Mouse (Mus musculus): Measurements from ENCODE around the gene Spry2.

Spry2 gene

DNA sequence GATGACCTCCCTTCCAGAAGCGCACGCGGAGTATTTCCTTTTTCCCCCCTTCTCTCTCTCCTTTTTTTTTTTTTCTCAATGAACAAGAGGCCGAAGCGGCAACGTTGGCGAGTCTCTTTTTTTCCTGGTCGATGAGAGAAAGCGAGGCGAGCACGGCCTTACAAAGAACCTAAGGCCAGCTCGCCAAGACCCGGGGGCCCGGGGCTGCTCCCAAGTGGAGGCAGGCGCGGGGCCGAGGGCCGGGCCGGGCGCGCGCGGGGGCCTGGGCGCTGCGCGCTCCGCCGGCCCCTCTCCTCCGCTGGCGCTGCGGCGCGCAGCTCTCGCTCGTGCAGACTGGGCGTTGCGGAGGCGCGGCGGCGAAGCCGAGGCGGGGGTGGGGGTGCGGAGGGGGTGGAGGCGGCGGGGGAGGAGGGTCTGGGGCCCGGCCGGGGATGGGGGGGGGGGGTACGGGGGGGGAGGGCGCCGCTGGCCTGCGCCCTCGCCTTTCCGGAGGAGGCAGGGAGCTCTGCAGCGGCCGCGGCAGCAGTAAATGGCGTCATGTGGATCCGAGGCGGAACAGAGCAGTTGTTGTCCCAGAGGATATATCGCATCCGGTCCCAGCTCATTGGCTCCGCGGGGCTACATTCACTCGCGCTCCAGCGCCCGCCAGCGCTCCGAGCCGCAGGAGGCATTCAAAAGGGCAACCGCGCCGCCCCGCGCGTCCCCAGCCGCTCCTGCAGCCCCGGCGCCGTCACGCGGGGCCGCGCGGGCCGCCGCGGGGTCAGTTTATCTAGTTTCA, at the start of gene Spry2:
Gene Spry2, minus strand, starts transcription at position 29 of the 778 bp plus-strand sequence.
- peak; percentile 93 for DNase-seq (ENCODE audit: low spot score)

DNA sequence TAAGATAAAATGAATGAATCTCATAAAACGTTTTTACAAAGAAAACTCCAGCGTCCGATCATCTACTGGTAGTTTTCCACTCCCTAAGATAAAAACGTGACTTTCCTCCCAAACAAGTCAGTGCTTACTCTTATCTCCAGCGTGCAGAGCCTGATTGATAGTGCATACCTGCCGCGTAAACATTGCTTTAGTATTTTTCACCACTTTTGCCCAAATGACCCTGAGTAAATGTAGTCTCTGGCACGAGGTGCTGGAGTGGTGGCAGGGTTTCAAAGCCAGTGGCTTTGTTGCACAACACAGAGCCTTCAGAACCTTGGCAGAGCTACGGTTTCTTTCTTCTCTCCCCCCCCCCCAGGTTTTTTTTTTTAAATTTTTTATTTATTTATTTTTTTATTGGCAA, 44.7 kb upstream of the Spry2 start:
- DNase-seq (ENCODE audit: low spot score): peak; percentile 66

DNA sequence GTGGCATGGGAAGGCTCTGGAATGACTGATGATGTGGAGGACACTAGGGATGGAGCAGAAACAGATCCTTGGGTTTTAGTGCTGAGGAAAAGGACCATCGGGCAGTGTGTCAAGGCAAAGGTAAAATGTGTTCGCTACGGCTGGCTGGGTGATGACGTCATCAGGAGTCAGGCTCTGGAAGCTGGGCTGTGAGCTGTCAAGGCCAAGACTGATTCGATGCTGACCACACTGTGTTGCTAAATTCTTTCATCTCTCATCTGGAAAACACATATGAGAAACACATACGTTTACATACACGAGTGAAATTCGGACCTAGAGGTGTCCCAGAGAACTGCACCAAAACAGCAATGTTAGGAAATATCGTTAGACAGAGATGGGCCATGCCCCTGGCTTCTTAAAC, 30.1 kb upstream of the Spry2 start:
- no peak for DNase-seq (ENCODE audit: low spot score)

DNA sequence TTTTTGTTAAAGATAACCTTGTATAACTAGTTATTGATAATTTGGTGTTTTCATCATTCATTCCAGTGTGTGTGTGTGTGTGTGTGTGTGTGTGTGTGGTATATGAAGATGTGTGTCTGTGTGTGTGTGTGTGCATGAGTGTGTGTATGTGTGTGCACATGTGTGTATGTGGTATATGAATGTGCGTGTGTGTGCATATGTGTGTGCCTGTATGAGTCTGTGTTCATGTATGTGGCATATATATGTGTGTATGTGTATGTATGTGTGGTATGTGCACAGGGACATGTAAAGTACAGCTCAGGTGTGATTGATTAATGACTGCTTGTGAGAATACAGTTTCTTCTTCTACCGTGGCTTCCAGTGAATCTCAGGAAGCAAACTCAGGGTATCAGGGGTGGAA, 28.7 kb upstream of the Spry2 start:
- no peak for DNase-seq (ENCODE audit: low spot score)

DNA sequence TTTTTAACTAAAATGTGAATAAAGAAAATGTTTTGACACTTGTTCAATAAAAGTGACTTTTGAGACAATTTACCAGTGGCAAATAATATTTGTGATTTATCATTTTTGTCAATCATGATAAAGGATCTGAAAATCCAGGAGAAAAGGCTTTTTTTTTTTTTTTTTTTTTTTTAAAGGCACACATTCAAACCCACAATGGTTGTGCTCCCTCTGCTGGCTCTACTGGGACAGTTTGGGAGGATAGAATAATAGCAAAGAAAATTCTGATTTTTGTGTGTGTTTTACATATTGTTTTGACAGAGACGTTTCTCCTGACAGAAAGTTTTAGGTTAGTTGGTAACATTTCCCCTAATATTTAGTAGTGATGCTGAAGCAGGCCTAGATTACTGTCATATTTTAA, 28.1 kb upstream of the Spry2 start:
- peak; percentile 76 for DNase-seq (ENCODE audit: low spot score)

DNA sequence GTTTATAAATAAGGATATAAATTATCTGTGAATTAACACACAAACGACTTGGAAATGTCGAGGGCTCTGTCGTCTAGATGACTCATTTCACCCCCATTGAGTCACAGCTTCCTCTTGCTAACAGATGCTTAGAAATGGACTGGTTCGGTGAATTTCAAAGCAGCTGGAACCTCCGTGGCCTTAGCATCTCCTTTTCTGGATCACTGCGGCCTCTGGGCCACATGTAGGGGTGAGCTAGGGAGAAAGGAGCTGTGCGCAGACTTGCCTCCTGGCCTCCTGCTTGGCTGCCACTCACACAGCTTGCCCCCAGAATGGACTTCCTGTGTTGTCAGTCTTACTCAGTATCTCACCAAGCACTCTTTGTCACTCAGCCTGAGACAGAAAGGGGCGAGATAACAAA, 26.3 kb upstream of the Spry2 start:
- DNase-seq (ENCODE audit: low spot score): no peak

DNA sequence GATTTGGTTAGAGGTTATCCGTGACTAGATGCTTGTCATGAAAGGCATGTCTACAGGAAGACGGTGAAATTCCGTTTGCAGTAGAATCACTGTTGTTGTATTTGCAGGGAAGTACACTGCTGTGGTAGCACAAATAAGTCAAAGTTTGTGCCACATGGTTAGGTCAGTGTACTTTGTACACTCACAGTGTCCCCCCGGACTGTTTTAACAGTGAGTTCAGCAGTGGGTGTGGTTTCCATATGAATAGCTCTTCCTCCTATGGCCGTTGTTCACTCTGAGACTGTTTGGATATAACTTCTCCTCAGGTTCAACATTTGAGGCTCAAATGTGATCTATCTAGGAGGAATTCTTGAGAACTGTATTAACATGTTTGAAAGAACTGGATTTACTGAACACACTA, 25.8 kb upstream of the Spry2 start:
- DNase-seq (ENCODE audit: low spot score): no peak

DNA sequence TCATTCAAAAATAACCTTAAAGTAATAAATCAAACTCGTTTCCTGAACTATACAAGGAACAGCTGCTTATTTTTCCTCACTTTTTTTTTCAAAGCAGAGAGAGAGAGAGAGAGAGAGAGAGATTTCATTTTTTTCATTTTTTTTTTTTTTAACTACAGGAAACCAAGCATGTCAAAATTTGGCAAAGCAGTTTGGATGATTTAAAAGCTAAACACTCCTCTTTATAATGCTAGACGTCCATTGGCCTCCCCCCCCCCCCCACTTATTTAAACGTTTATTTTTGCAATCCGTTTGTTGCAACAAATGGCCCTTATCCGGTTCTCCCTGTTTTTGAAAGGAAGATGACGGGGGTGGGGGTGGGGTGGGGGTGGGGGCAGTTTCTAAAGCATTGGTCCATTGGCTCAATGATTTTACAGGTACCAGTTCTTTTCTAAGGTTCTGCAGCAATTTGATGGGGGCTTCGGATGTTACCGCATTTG, 24.6 kb upstream of the Spry2 start:
- DNase-seq (ENCODE audit: low spot score): no peak

DNA sequence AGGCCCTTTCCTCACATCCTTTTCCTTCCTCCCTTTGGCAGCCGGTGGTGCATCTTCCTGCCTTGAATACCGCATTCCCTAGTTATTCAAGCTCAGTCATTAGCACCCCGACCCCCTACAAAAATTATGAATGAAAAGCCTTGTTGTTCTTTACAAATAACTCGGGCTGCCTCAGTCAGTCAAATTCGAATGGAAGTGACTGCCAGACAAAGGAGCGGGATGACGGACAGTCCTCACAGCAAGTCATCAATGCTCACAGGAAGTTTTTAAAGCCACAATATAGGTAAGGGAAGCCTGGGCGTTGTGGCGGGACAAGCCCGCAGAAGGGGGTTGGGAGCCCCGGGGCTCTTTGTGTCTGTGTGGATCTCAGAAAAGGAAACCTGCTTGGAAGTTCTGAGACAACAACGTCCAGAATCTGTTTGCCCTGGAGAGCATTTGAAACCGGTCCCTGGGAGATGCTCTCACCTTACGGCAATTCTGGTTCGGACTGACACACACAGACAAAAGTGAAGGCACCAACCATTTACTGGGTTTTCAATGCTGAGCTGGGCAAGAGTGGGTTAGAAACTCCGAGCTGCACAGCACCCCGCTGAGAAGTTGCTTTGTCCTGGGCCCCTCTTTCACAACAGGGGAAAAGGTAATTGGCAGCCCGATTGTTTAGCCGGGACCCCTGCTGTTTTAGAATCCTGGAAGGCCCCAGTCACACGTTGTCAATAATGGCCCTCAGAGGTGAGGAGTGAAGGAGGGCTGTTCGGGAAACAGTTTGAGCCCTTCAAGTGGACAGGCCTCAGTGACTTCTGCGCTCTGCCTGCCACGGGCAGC, 24.0 kb upstream of the Spry2 start:
- no peak for DNase-seq (ENCODE audit: low spot score)

DNA sequence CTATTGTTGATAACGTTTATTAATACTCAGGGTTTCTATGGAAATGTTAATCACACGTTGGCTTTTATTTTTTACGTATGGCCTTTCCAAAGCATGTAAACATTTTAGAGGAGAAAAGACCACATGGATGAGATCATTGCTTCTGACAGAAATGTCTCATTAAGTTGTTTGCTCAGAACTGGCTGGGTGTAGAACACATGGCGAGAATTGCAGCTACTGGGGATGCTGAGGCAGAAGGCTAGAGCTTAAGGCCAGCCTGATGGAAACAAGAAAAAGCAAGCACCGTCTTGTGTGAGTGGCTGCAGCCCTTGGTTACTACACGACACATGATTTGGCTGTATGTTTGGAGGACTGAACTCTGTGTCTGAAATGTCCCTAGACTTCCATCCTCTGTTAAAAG, 10.6 kb upstream of the Spry2 start:
- no peak for DNase-seq (ENCODE audit: low spot score)

DNA sequence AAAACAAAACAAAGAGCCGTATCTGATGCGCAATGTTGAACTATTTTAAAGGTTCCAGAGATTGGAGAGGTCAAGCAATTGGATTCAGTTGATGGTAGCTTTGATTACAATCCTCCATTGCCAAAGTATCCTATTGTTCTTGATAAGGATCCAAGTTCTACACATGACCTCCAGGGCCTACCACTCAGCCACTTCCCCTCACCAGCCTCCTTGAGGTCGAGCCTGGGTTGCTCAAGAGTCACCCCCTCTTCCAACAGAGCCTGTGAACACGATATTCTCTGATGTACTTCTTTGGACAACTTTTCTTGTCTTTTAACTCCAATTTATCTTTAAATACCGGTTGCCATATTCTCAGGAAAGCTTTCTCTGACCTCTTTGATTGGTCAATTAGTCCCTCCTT, 9.3 kb upstream of the Spry2 start:
- no peak for DNase-seq (ENCODE audit: low spot score)

DNA sequence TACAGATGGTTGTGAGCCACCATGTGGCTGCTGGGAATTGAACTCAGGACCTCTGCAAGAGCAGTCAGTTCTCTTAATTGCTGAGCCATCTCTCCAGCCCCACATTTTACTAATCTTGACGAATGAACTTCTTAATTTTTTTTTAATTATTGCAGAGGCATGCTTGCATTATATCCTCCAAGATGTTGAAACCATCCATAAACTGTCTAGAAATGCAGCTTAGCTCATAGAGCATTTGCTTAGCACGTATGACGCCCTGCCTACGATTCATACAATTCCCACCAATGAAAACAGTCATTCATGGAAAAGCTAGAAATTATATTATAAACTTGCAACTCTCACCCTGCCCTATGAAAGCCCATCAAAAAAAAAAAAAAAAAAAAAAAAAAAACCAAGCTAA, 8.9 kb upstream of the Spry2 start:
- no peak for DNase-seq (ENCODE audit: low spot score)

DNA sequence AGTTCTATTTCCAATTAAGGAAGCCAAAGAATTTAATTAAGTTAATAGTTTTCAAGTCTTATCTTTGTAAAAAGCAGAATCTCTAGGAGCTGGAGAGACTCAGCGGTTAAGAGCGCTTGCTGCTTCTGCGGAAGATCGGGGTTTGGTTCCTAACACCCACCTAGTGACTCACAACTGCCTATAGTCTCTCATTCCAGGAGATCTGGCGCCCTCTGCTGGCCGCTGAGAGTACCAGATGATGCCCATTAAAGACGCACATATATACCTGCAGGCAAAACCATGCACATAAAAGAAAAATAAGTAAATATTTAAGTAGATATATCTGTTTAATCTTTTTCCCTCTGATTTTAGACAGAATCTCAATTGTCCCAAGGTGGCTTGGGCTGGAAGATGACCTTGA, 6.2 kb upstream of the Spry2 start:
- DNase-seq (ENCODE audit: low spot score): peak; percentile 40

DNA sequence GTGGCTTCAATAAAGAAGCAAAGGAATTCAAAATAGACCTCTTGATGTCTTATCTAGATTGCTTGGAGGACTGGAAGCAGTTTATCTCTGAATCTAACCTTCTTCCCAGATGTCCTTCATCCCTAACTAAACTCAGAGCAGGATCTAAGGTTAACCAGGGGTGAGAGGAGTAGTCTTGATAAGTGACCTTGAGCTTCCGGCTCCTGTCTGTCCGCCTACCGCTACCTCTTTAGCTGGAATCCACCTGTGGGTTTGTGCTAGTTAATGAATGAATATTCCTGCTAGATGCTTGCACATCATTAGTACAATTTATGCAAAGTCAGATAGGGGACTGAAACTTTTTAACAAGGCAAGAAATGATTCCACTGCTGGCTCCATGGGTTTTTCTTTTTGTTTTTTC, 4.2 kb upstream of the Spry2 start:
- no peak for DNase-seq (ENCODE audit: low spot score)

DNA sequence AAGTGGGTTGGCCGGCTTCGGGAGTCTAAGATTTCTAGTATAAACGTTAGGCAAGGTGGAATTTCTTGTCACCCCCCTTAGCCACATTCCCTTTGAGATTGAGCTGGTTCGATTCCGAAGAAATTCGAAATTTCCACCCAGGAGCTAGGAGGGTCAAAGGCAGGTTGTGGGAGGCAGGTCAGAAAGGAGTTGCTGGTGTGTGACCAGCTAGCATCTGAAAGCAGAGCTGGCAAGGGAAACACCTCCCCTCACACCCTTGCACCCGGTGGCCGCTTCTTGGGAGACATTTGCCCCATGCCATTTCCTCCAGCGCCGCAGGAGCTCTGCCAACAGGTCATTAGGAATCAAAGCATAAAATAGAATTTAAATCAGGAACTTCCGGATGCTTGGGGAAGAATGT, 2.5 kb upstream of the Spry2 start:
- no peak for DNase-seq (ENCODE audit: low spot score)

DNA sequence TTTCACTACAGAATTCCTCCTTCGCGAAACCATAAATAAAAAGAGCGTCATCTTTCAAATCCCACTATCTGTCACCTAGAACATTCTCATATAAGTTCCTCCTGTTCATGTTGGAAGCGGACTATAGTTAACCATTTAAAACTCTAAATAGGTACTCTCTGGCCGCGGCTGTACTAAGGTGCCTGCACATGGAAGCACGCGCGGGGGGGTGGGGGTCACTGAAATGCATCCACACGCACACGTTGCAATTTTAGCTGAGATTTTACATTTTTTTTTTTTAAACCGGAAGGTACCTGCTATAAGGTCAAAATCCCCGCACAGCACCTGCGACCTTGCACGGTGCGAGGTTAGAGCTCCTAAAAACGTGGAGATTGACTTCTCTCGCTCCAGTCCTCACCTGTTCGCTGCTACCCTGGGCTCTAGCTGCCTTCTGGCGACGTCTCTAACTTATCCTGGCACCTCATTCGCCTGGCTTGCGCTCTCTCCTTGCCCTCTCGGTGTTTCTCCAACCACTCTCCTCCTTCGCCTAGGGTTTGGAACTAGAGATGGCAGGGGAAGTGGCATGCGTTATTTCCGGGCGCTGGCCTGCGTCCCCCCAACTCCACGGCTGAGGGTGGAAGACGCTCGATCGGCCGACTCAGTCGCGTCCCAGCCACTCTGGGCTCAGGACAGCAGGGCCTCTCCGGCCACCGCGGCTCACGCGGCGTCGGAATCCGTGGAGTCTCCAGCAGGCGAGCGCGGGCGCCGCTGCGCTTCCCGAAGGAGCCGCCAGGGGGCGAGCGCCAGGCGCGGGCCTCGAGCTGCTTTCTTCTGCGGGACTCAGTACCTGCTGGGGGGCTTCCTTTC, 1.9 kb upstream of the Spry2 start:
- peak; percentile 81 for DNase-seq (ENCODE audit: low spot score)

DNA sequence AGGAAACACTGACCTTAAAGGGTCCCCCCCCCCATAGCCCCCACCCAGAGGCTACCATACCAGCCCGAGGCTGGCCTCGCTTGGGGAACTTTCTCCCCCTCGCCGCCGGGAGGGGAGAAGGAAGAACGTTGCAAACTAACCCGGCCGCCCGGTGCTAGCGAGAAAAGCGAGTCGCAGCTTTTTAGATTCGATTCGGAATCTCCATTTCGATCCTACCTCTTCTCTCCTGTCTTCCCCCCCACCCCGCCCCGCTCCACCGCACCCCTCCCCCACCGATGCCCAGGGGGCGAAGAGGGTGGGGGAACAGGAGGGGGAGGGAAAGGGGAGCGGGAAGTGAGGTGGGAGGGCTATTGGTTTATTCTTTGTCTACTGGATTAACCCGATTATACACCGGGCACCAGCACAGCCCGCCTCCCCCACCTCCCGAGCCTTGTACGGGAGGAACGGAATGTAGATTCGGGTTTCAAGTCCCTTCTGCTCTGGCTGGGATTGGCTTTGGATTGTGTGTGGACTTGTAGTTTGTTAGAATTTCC, 1.0 kb upstream of the Spry2 start:
- DNase-seq (ENCODE audit: low spot score): peak; percentile 70

DNA sequence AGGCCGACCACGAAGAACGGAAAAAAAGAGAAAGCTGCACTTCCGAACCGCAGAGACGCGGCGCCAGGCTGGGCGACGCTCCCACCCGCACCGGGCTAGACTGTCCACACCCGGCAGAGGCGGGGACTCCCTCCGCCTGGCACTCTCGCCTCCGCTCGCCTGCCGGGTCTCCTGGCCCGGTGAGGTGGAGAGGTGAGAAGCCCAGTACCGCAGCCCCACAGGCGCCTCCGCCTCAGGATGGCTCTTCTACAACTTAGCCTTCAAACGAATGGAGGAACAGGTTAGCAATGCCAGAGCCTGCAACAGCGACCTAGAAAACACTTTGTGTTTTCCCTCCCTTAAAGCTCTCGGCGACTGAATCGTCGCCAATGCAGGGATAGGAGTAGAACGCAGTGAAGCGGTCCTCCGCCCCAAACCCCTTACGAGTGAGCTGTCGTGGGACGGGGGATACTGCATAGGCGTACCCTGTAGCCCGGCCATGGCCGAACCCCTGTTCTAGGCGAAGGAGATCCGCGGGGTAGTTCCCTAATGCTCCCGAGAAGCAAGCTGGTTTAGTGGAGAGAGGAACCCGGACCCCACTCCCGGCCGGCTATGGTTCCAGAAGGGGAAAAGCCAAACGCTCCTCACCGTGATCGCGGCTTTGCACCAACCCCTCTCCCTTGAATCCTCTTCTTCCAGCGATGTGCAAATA, 513 bp downstream of the Spry2 start:
- peak; percentile 67 for DNase-seq (ENCODE audit: low spot score)

DNA sequence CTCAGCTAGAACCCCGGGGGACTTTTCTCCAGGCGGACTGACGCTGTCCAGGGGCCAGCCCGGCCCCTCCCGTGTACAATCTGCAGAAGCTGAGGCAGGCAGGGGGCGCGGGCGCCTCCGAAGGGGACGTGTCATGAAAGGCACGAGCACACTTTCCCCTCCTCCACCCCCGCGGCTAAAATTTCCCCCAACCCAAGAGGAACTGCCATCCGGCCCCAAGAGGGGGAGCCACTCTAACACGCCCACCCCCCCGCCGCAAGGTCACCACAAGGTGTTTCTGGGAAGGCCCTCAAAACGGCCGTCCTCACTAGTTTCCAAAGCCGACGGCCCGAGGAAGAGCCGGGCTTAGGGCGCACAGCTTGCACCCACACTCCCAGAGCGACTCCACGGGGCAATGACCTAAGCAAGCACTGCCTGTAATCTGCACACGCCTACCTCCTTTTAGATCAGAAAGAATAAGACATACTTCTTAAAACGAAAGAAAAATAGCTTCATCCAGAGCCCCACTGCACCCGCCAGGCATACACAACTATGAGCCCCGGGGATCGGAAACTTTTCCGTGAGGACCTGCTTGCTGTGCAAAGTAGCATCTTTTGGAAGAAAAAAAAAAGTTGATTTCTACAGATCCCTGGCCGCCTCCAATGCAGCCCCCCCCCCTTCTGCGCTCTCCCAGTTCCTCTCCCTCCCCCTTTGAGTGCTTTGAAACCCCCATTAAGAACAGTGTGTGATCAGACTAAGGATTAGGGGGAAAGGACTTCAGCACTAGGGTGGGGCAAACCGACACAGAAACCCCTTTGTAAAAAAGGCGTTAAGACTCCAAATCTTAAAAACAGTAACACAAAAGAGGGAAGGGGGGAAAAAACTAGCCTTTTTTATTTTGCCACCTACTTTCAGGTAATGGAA, 1.4 kb downstream of the Spry2 start:
- DNase-seq (ENCODE audit: low spot score): peak; percentile 65

DNA sequence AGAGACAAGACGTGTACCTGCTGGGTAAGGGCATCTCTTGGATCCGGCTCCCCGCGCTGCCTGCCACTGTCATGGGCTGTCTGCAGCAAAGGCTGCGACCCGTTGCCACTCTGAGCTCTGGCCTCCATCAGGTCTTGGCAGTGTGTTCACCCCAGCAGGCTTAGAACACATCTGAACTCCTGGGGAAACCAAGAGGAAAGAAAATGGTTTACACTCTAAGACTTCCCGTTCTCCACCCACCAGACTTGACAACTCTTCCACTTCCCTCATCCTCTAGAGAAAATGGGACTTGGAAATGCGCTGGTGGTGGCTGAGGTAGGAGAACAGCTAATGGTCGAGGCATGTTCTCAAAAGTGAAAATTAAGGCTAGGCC, 3.0 kb downstream of the Spry2 start:
- DNase-seq (ENCODE audit: low spot score): peak; percentile 68

All from adipocyte (in vitro differentiated cells).